Mouse (Mus musculus): ENCODE data around the gene Cyth1.

DNA sequence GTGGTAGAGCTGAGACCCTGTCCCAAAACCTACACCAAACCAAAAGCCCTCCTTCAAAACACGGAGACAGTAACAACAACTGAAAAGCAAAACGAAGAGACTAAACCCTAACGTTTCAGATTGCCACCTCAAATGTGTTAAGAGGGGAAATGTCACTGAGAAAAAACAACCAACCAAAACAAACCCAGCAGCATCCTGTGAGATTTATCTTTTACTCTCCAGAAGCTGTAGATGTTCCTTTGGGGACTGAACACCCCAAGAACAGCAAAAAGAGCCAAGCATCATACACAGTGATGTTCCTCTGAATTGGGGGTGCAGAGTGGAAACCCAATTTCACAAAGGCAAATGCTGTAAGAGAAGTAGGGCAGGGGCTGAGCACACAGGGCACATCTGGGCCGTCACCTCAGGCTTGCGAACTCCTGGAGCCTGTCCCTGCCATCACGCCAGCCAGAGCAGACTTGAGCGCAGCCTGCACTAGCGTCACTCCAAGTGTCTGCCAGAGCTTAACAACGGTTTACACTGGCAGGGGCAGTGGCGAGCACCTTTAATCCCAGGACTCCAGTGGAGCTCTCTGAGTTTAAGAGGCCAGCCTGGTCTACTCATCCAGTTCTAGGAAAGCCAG, 17.8 kb upstream of the Cyth1 start:
- TF ChIP-seq POLR2AphosphoS5 (IDR thresholded peaks at IDR 0.05; ENCODE audit: borderline replicate concordance, low read depth, low read length), result no peak
- TF ChIP-seq CTCF (IDR thresholded peaks at IDR 0.05 in 2 of 3, conservative IDR thresholded peaks at IDR 0.05 in 1 of 3; ENCODE audit: control insufficient read depth in 1 of 3, insufficient read depth in 1 of 3, low read depth in 2 of 3, low read length in 3 of 3, poor library complexity in 1 of 3, severe bottlenecking in 1 of 3), result no peak
- TF ChIP-seq POLR2A (IDR thresholded peaks at IDR 0.05; ENCODE audit: control insufficient read depth in 1 of 2, insufficient read depth in 1 of 2, low read depth in 1 of 2, low read length in 2 of 2, poor library complexity in 1 of 2), result no peak
- no peak for TF ChIP-seq MYC (IDR thresholded peaks at IDR 0.05; ENCODE audit: low read depth, low read length)
- TF ChIP-seq MAFK (IDR thresholded peaks at IDR 0.05; ENCODE audit: borderline replicate concordance, low read depth, low read length), result no peak
- no peak for TF ChIP-seq GABPA (IDR thresholded peaks at IDR 0.05; ENCODE audit: low read depth, low read length)
- no peak for TF ChIP-seq USF1 (IDR thresholded peaks at IDR 0.05; ENCODE audit: low read depth, low read length)
- TF ChIP-seq TAL1 (IDR thresholded peaks at IDR 0.05; ENCODE audit: low read length), result no peak

Measured in MEL (cell line).